Mouse (Mus musculus) kidney, postnatal 4 days (tissue): ENCODE measurements at regions not wholly inside any gene's neighbourhood (a gene's known extent, or its start where the extent isn't known, plus 50 kb on each side); places are given as distances from the start of the nearest gene placed in this dataset.
A peak's percentile ranks its signal among the peaks of the same experiment; 100 is the strongest.

Experiments used
- DNase-seq, 2 experiments: peaks; one replicate each; pipeline ENCODE4 v3.0.0; 2021; ENCODE audit warnings: mixed read lengths in 2 of 2

- DNase-seq = no peak
These were observed 61.6 kb upstream of the Avpr1a start for GRCm38 (mm10) chr10:122386748-122387147.

- DNase-seq = no peak
These were observed 68.5 kb upstream of the Avpr1a start for GRCm38 (mm10) chr10:122379661-122380344.

GRCm38 (mm10) chr10:122343291-122343690 is 105.0 kb upstream of the Avpr1a start:
- DNase-seq = peak; percentile 36 to 54

GRCm38 (mm10) chr10:122342356-122342755 is 105.9 kb upstream of the Avpr1a start:
- peak; percentile 8 to 22 for DNase-seq

GRCm38 (mm10) chr10:122326851-122327250 is 121.4 kb upstream of the Avpr1a start:
- DNase-seq = no peak

- no peak for DNase-seq
These were observed 129.4 kb upstream of the Avpr1a start for GRCm38 (mm10) chr10:122318886-122319285.

GRCm38 (mm10) chr10:122310646-122311193 is 137.6 kb upstream of the Avpr1a start:
- no peak for DNase-seq

- DNase-seq = no peak
These were observed 139.6 kb upstream of the Avpr1a start for GRCm38 (mm10) chr10:122308691-122309090.

- DNase-seq = no peak
These were observed 146.0 kb upstream of the Avpr1a start for GRCm38 (mm10) chr10:122302259-122302658.

GRCm38 (mm10) chr10:122295921-122296425 is 152.3 kb upstream of the Avpr1a start:
- DNase-seq = no peak

- DNase-seq = no peak
These were observed 156.7 kb upstream of the Avpr1a start for GRCm38 (mm10) chr10:122291611-122292010.

- peak; percentile 5 to 36 for DNase-seq
These were observed 157.2 kb upstream of the Avpr1a start for GRCm38 (mm10) chr10:122291091-122291490.

GRCm38 (mm10) chr10:122274885-122275284 is 173.4 kb upstream of the Avpr1a start:
- no peak for DNase-seq

GRCm38 (mm10) chr10:122274181-122274580 is 174.1 kb upstream of the Avpr1a start:
- no peak for DNase-seq

GRCm38 (mm10) chr10:122264070-122264469 is 166.9 kb upstream of the Rxylt1 start:
- DNase-seq = no peak

GRCm38 (mm10) chr10:122259354-122259753 is 162.2 kb upstream of the Rxylt1 start:
- no peak for DNase-seq

GRCm38 (mm10) chr10:122258711-122259110 is 161.5 kb upstream of the Rxylt1 start:
- no peak for DNase-seq

GRCm38 (mm10) chr10:122231818-122232217 is 134.6 kb upstream of the Rxylt1 start:
- no peak for DNase-seq

- DNase-seq = peak; percentile 75 to 83
These were observed 133.6 kb upstream of the Rxylt1 start for GRCm38 (mm10) chr10:122230746-122231145.

GRCm38 (mm10) chr10:122225679-122226078 is 128.5 kb upstream of the Rxylt1 start:
- DNase-seq = no peak

- peak; percentile 24 to 26 for DNase-seq
These were observed 125.9 kb upstream of the Rxylt1 start for GRCm38 (mm10) chr10:122223076-122223475.

- no peak for DNase-seq
These were observed 120.4 kb upstream of the Rxylt1 start for GRCm38 (mm10) chr10:122217594-122217993.

GRCm38 (mm10) chr10:122199791-122200190 is 102.6 kb upstream of the Rxylt1 start:
- DNase-seq = no peak

GRCm38 (mm10) chr10:122197703-122198102 is 100.5 kb upstream of the Rxylt1 start:
- no peak for DNase-seq
